Mouse (Mus musculus): ENCODE results near the gene Fbxw18. TPM values are rescaled to one million over a fixed set of nuclear protein-coding genes. Genes with fewer than 3 reads are reported as not detected.
"Not testable (repeated sequence)": the region's sequence is repeated elsewhere in the genome, so short reads cannot be mapped to it uniquely, and the experiment has no call there.

The Fbxw18 gene
- not detected in 2 replicates for polyA plus RNA-seq (2015; fragmentation: Nextera tagmentation; extraction: Ambion mirVana)

DNA sequence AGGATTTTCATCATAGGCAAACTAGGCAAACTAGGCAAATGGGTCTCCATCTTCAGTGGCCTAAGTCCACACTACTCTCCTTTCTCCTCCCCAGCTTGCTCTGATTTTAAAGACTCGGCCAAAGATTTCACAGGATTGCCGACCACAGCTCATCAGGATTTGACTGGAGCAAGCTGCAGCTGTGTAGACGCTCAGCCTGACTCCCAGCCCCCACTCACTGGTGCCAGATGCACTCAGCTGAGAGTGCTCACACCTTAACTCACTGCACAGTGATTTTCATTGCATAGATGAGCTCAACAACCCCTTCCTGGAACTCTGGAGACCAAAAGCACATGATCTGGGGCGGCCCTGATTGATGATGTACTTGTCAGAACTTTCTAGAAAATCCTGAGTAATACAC lies at the start of gene Fbxw18:
Gene Fbxw18 (minus strand): TSS at position 101 of the 400 bp plus-strand sequence.
- H3K4me2 ChIP-seq; H3K36me3 ChIP-seq (ENCODE audit: poor library complexity, severe bottlenecking); H3K9ac ChIP-seq; ATAC-seq; H3K9me3 ChIP-seq (replicated peaks); H3K27ac ChIP-seq; H3K27me3 ChIP-seq; H3K4me3 ChIP-seq; H3K4me1 ChIP-seq: not testable (repeated sequence)
- 80% methylated on average over 4 of the region's 4 CpGs for WGBS

DNA sequence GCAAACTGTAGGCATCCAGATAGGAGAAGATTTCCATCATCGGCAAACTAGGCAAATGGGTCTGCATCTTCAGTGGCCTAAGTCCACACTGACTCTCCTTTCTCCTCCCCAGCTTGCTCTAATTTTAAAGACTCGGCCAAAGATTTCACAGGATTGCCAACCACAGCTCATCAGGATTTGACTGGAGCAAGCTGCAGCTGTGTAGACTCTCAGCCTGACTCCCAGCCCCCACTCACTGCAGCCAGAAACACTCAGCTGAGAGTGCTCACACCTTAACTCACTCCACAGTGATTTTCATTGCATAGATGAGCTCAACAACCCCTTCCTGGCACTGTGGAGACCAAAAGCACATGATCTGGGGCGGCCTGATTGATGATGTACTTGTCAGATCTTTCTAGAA lies 43.5 kb upstream of the Fbxw18 start, which contains the start of gene Fbxw26:
Gene Fbxw26 (minus strand): TSS at position 101 of the 400 bp plus-strand sequence.
- H3K9me3 ChIP-seq (replicated peaks); H3K36me3 ChIP-seq (ENCODE audit: poor library complexity, severe bottlenecking); ATAC-seq; H3K27me3 ChIP-seq; H3K4me2 ChIP-seq; H3K27ac ChIP-seq; H3K9ac ChIP-seq; H3K4me1 ChIP-seq; H3K4me3 ChIP-seq: not testable (repeated sequence)
- 88% methylated on average over 3 of the region's 3 CpGs for WGBS

GRCm38 (mm10) chr9:109685299-109685698 lies 17.2 kb downstream of the Fbxw18 start:
- H3K4me3 ChIP-seq: no peak overlapping the region

GRCm38 (mm10) chr9:109664552-109664951 lies 37.9 kb downstream of the Fbxw18 start, which contains the start of gene Fbxw25:
Gene Fbxw25, minus strand, starts transcription at chr9:109664652.
- 68% methylated on average over 2 of the region's 2 CpGs for WGBS
- not testable (repeated sequence) for H3K27ac ChIP-seq; H3K4me1 ChIP-seq; ATAC-seq; H3K27me3 ChIP-seq; H3K36me3 ChIP-seq (ENCODE audit: poor library complexity, severe bottlenecking); H3K4me2 ChIP-seq; H3K9me3 ChIP-seq (replicated peaks); H3K9ac ChIP-seq; H3K4me3 ChIP-seq

More at GRCm38 (mm10) chr9:109685299-109685698, 17.2 kb downstream of the Fbxw18 start:
- no peaks in the 10 kb centered on the region for H3K36me3 ChIP-seq (ENCODE audit: poor library complexity, severe bottlenecking)
- no peak overlapping the region for H3K27ac ChIP-seq
- WGBS: 11% methylated on average over 1 of the region's 1 CpGs
- no peaks in the 10 kb centered on the region for H3K4me1 ChIP-seq
- no peak overlapping the region for H3K4me2 ChIP-seq
- H3K9me3 ChIP-seq (replicated peaks): no peaks in the 10 kb centered on the region
- no peak overlapping the region for H3K9ac ChIP-seq
- no peaks in the 10 kb centered on the region for H3K27me3 ChIP-seq
- ATAC-seq: no peak

Other genes starting within 250 kb of the Fbxw18 start
- gene Fbxw19, start 206.8 kb downstream of the Fbxw18 start, polyA plus RNA-seq (2015; fragmentation: Nextera tagmentation; extraction: Ambion mirVana): not detected in 2 replicates
- gene Fbxw15, start 134.4 kb downstream of the Fbxw18 start, polyA plus RNA-seq (2015; fragmentation: Nextera tagmentation; extraction: Ambion mirVana): not detected in 2 replicates
- not detected in 2 replicates for gene Fbxw24, start 76.6 kb downstream of the Fbxw18 start, polyA plus RNA-seq (2015; fragmentation: Nextera tagmentation; extraction: Ambion mirVana)
- not detected in 2 replicates for gene Fbxw25, start 38.0 kb downstream of the Fbxw18 start, polyA plus RNA-seq (2015; fragmentation: Nextera tagmentation; extraction: Ambion mirVana)
- not detected in 2 replicates for gene Fbxw26, start 43.4 kb upstream of the Fbxw18 start, polyA plus RNA-seq (2015; fragmentation: Nextera tagmentation; extraction: Ambion mirVana)
- not detected in 2 replicates for gene Fbxw27, start 88.0 kb upstream of the Fbxw18 start, polyA plus RNA-seq (2015; fragmentation: Nextera tagmentation; extraction: Ambion mirVana)
- not detected in 2 replicates for gene Spink8, start 109.6 kb upstream of the Fbxw18 start, polyA plus RNA-seq (2015; fragmentation: Nextera tagmentation; extraction: Ambion mirVana)
- gene Nme6, start 130.0 kb upstream of the Fbxw18 start, polyA plus RNA-seq (2015; fragmentation: Nextera tagmentation; extraction: Ambion mirVana): 76.4 and 80.2 TPM in 2 replicates
- gene Camp, start 146.9 kb upstream of the Fbxw18 start, polyA plus RNA-seq (2015; fragmentation: Nextera tagmentation; extraction: Ambion mirVana): 0.33 and 0.45 TPM in 2 replicates
- 26.1 and 28.5 TPM in 2 replicates for gene Cdc25a, start 172.9 kb upstream of the Fbxw18 start, polyA plus RNA-seq (2015; fragmentation: Nextera tagmentation; extraction: Ambion mirVana)
- 81.7 and 90.6 TPM in 2 replicates for gene Map4, start 228.8 kb upstream of the Fbxw18 start, polyA plus RNA-seq (2015; fragmentation: Nextera tagmentation; extraction: Ambion mirVana)